Mouse (Mus musculus): Measurements from ENCODE around the gene Vmn2r14. TPM values are rescaled to one million over a fixed set of nuclear protein-coding genes. Genes with fewer than 3 reads are reported as not detected.

Gene Vmn2r14
- not detected in 2 replicates for polyA plus RNA-seq (2015; fragmentation: Nextera tagmentation; extraction: Ambion mirVana)

GRCm38 (mm10) chr5:109224608-109225007 is at the start of gene Vmn2r14:
Vmn2r14 (minus strand) TSS chr5:109224708.

GRCm38 (mm10) chr5:109192099-109192498 is 32.4 kb downstream of the Vmn2r14 start, which contains the start of gene Vmn2r13:
Vmn2r13 (minus strand) TSS chr5:109192199.

Other genes starting within 250 kb of the Vmn2r14 start
- not detected in 2 replicates for gene Vmn2r10, start 218.2 kb downstream of the Vmn2r14 start, polyA plus RNA-seq (2015; fragmentation: Nextera tagmentation; extraction: Ambion mirVana)
- not detected in 2 replicates for gene Vmn2r11, start 165.1 kb downstream of the Vmn2r14 start, polyA plus RNA-seq (2015; fragmentation: Nextera tagmentation; extraction: Ambion mirVana)
- gene Vmn2r12, start 126.8 kb downstream of the Vmn2r14 start, polyA plus RNA-seq (2015; fragmentation: Nextera tagmentation; extraction: Ambion mirVana): not detected in 2 replicates
- not detected in 2 replicates for gene Vmn2r13, start 32.5 kb downstream of the Vmn2r14 start, polyA plus RNA-seq (2015; fragmentation: Nextera tagmentation; extraction: Ambion mirVana)
- not detected in 2 replicates for gene Vmn2r15, start 72.9 kb upstream of the Vmn2r14 start, polyA plus RNA-seq (2015; fragmentation: Nextera tagmentation; extraction: Ambion mirVana)
- gene Vmn2r16, start 105.5 kb upstream of the Vmn2r14 start, polyA plus RNA-seq (2015; fragmentation: Nextera tagmentation; extraction: Ambion mirVana): not detected in 2 replicates
- not detected in 2 replicates for gene Vmn2r17, start 195.0 kb upstream of the Vmn2r14 start, polyA plus RNA-seq (2015; fragmentation: Nextera tagmentation; extraction: Ambion mirVana)

Data from spleen, postnatal 0 days (tissue).